Mouse (Mus musculus): ENCODE results near the gene Dcaf4. TPM values are rescaled to one million over a fixed set of nuclear protein-coding genes. Genes with fewer than 3 reads are reported as not detected.

Gene Dcaf4
- total RNA-seq, 2 experiments from 2014 or later, result 3.0 to 3.8 TPM

DNA sequence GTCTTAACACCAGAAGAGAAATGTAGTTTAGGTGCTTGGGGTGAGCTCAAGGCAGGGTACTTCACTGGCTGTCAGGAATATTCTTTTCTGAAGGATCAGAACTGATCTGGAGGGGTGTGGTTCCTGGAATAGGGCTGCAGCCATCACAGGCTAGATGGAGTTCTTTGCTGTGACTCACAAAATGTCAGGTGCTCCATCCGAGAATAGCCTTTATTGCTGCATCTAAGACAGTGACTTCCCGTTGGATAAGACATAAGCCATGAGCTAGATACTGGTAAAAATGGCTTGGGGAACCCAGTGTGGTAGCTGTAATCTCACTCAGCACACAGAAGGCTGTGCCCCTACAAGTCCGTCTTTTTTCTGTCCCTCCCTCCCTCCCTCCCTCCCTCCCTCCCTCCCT lies 13.9 kb downstream of the Dcaf4 start:
- ATAC-seq (replicated peaks; ENCODE audit: low FRiP score, poor library complexity, severe bottlenecking), result no peak

DNA sequence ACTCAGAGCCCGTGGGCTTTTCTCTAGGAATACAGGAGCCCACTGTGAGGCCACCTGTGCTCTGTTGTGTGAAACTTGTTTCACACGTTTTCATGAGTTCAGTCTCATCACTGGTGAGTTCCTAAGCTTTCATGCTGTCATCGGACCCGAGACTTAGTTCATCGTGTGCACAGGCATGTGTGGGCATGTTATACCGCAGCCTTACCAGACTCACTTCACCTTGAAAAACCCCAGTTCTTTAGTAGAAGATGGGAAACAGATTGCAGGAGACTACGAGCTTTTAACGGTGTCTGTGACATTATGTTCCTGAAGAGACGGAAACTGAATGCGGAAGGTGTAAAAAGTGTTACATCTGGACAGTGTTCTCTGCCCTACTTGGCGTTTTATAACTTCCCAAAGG lies 15.2 kb downstream of the Dcaf4 start:
- ATAC-seq (replicated peaks; ENCODE audit: low FRiP score, poor library complexity, severe bottlenecking), result no peak

DNA sequence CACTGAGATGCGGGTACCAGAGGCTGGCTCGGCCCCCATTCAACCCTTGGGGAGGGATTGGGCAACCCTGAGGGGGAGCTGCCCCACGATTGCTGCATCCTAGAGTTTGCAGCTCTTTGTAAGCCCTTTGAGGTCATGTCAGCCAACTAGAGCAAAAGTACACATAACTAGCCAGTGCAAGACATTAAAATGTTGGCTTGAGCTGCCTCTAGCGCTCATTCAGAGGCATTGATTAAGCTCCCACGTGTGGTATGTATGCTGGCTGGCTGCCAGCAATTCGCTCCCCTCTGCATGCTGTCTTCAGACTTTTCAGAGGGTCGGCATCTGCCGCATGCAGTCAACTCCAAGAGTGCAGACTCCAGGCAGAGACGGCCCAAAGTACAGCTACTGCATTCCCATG lies 15.8 kb downstream of the Dcaf4 start:
- no peak for ATAC-seq (replicated peaks; ENCODE audit: low FRiP score, poor library complexity, severe bottlenecking)

DNA sequence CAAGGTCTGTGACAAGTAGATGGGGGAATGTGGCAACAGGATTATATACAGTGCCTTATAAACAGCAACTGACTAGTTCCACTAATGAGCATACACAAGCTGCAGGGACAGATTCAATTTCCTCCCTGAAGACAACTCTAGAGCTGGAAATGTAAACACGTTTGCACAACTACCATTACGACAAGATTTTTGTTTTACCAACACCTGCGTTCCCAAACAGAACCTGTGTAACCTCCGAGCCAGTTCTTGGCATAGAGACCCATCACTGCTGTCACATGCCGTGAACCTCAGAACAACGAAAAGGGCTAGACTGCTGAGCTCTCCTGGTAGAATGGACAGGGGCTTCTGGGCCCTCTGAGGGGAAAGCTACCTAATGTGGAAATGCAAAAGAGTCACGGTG lies 23.7 kb downstream of the Dcaf4 start:
- ATAC-seq (replicated peaks; ENCODE audit: low FRiP score, poor library complexity, severe bottlenecking), result no peak

DNA sequence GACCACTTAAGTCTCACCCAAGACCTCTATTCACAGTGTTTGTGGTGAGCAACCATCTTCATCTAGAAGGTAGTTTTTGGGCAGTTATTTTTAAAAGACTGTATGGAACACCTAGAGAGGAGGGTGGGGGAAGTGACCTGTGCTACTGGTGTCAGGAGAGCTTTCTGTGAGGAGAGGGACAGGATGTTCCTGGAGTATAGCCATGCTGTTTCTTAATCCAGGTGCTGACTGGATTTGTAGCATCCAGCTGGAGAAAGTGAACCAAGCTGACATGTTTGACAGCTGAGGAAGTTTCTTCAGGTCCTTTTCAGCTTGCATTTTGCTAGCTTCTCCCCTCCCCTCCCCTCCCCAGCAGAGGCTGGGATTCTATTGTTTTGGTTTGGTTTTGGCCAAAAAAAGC lies 24.5 kb downstream of the Dcaf4 start:
- ATAC-seq (replicated peaks; ENCODE audit: low FRiP score, poor library complexity, severe bottlenecking), result no peak

DNA sequence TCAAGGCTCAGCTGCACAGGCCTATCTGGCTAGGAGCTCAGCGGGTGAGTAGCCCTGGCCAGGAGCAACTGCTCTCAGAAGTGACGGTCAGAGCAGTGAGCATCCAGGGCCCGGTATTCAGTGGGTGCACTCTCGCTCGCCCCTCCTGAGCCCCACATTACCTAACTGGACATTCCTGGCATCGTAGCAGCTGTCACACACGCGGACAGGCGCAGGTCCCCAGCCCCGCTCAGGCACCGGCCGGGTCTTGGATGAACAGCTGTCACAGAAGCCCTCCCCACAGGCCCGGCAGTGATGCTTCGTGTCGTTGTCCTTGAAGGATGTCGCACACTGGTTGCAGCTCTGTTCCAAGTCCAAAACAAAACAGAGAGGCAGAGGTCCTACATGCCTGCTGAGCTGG lies 31.0 kb downstream of the Dcaf4 start:
- no peak for ATAC-seq (replicated peaks; ENCODE audit: low FRiP score, poor library complexity, severe bottlenecking)

DNA sequence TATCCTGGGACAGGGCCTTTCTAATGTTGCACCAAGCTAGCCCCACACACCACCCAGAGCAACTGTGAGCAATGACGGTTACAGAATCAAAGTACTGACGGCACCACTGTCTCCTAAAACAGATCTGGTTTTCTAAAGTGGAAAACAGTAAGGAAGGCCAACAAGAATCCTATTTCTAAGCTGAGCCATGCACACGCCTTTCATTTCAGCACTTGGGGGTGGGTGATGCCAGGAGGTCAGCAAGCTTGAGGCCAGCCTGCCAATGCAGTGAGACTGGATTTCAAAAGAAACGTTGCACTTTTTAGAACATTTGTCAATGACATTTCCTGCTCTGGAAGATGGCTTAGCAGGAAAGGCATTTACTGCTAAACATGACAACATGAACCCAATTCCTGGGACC lies 33.5 kb downstream of the Dcaf4 start:
- no peak for ATAC-seq (replicated peaks; ENCODE audit: low FRiP score, poor library complexity, severe bottlenecking)

DNA sequence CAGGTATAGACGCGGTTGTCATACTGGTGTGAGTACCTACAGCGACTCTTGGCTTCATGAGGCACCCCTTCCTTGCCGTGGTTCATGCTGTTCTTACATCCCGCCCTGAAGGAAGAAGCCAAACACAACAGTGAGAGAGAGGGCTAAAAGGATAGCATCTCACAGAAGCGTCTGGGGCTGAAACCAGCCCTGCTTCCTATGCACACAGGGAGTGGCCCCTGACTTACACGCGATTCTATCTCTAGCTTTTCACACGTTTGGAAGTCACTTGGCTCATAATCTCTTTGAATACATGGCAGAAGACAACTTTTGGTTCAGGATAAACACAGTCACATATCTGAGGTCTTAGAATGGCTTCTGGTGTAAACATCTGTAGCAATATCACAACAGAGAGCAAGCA lies 35.3 kb downstream of the Dcaf4 start:
- ATAC-seq (replicated peaks; ENCODE audit: low FRiP score, poor library complexity, severe bottlenecking), result no peak

DNA sequence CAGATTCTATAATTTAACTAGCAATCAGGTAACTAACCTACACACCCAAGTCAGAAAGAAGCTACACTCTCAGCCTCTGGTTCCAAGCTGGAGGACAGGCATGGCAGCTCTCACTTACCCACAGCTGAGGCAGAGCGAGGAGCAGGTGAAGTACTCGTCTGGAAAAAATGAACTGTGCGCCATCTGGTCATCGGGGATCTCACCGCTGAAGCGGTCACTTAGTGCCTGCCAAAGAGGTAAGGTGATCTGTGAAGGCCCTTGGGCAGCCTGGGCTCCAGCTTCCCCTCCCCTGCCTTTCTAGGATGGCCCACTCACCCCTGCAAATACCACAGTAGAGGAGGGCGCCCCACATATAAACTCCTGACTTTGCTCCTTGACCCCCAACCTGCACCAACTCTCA lies 38.2 kb downstream of the Dcaf4 start:
- ATAC-seq (replicated peaks; ENCODE audit: low FRiP score, poor library complexity, severe bottlenecking), result no peak

DNA sequence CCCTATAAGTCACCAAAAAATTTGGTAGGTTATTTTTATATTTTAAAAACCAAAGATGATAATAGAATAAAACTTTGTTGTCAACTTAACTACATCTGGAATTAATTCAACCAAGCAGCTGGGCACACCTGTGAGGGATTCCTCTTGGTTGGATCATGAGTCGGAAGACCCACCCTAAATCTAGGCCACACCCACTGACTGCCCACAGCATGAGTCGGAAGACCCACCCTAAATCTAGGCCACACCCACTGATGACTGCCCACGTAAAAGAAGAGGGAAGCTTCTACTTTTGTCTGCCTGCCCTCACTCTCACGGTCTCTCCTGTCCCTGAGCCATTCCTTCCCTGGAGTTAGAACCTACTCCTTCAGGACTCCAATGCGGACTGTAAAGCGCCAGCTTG lies 39.9 kb downstream of the Dcaf4 start:
- no peak for ATAC-seq (replicated peaks; ENCODE audit: low FRiP score, poor library complexity, severe bottlenecking)

DNA sequence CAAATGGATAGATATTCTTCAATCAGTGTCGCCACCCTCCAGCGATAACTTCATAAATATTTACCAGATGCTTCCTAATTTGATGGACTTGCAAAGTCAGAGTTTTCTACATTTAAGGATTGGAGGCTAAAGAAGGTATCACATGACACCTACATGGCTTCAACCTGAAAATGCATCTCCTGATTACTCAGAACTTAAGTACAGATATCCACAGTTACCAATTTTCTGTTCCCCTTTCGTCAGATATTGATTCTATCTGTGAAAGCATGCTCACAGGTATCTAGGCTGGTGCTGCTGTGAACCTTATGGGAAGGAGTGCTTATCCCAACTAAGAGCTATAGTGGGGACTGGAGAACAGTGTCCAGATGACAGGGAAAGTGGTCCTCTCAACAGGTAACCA lies 42.3 kb downstream of the Dcaf4 start:
- ATAC-seq (replicated peaks; ENCODE audit: low FRiP score, poor library complexity, severe bottlenecking), result no peak

DNA sequence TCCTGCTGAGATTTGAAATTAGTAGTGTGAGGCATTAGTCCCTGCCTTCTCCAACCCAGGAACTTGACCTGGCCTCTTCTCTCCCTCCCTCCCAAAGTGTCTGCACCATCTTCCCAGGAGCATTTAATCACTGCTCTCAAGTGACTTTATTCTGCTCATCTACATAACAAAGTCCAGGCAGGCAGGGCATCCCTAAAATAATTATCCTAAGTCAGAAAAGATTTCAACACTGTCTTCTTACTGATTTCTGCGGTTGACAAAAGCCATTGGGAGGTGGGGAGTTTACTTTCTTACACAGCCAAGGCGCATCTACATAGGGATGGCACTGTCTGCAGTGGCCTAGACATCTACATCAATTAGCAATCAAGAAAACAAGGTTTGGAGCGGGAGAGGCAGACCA lies 49.6 kb downstream of the Dcaf4 start:
- no peak for ATAC-seq (replicated peaks; ENCODE audit: low FRiP score, poor library complexity, severe bottlenecking)

DNA sequence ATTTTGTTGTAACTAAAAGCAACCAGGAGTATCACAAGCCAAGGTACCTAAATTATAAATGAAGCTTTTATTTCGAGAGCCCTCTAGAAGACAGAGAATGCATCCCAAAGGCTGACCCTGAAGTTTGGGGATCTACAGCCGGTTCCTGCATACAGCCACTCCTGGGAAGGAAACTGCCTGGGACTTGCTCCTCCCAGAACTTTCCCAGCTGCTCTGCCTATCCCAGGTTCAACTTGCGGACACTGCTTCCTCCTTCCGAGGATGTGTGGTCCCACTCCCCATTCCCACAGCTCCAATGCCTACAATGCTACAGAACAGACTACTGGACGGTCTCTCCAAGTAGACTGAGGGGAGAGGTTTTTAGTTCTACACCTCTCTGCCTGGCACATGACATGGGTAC lies 52.5 kb downstream of the Dcaf4 start:
- no peak for ATAC-seq (replicated peaks; ENCODE audit: low FRiP score, poor library complexity, severe bottlenecking)

DNA sequence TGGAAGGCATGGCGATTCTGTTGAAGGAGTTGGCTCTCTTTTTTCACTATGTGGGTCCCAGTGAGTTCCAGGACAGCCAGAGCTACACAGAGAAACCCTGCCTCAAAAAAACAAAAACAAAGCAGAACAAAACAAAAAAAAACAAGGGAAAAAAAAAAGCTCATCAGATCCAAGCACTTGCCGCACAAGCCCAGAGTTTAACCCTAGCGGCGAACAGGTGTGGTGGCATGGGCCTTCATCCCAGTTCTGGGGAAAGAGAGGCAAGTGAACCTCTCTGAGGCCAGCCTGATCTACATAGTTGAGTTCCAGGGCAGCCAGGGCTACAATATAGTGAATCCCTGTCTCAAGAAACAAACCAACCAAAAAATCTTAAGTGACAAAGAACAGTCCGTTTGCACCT lies 57.2 kb downstream of the Dcaf4 start:
- ATAC-seq (replicated peaks; ENCODE audit: low FRiP score, poor library complexity, severe bottlenecking), result no peak

DNA sequence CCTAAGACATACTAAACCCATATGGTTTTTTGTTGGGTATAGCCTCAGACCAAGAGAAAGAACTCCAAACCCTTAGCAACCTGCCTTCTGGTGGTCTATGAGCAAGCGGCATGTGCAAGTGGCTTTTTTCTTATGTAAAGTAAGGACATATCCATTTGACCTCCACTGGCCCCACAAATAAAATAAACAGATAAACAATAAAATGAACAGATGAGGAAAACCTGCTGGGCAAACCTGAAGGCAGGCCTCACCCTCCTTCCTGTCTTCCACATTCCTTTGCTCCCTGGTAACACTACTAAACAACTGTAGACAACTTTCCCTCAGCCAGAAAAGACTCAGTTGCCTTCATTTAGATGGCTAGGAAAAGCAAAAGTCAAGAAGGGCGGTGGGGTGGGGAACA lies 58.1 kb downstream of the Dcaf4 start:
- no peak for ATAC-seq (replicated peaks; ENCODE audit: low FRiP score, poor library complexity, severe bottlenecking)

DNA sequence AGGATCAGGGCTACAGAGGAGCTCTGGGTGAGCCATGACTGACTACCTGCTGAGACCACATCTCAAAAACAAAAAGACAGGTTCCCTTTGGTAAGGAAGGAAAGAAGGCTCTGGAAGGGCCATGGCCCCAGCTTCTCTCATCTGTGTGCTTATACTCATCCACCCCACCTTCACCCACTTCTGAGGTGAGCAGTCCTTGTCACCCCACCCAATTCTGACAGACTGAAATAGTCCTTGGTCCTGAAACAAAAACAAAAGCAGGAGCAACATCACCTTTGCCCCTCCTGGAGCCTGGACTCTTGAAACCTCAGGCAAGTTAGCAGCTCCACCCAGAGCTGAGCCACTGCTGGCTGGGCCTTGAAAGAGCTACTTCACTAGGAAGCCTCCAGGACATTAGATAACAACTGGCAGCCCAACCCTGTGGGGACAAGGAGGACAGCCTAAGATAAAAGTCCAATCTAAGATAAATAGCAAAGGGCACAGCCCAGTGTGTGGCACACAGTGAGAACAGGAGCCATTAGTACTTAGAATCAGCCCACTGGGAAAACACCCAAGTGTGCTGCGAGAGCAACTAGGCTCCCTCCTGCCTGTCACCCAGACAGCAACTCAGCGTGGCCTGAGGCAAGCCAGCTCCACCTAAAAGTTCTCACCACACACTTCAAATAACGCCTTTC lies 58.8 kb downstream of the Dcaf4 start:
- ATAC-seq (replicated peaks; ENCODE audit: low FRiP score, poor library complexity, severe bottlenecking), result peak; percentile 94

DNA sequence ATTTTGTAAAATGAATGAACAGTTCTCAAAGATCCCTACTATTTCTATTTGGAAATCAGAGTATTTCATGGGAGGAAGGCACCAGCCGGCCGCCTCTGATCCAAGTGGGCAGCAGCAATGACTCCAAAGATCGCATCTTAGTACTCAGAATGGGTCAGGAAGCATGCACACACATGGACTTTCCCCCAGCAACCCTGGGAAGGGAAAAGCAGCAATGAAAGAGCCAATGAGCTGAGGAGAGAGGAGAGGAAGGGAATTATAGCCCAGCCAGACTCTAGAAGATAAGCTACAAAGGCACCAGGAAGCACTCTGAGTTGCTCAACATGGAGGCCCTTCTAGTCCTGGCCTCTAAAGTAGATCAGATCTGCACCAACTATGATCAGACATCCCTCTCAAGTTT lies 60.0 kb downstream of the Dcaf4 start:
- ATAC-seq (replicated peaks; ENCODE audit: low FRiP score, poor library complexity, severe bottlenecking), result no peak

DNA sequence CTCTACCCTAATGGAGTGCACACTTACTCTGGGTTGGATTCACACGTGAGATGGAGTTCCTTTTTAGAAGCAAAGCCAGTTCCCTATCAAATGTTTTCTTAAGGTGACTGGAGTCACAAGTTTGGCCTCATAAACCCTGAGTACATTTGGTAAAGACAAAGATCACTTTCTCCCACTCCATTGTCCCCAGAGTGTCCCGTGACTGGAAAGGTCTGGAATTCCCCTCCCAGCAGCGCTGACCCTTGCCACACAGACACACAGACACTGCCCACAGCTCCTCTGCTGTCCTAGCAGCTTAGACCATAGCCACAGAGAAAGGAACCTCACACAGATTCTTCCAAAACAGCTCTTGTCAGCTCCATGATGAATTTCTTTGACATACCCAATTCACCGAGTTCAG lies 61.8 kb downstream of the Dcaf4 start:
- no peak for ATAC-seq (replicated peaks; ENCODE audit: low FRiP score, poor library complexity, severe bottlenecking)

DNA sequence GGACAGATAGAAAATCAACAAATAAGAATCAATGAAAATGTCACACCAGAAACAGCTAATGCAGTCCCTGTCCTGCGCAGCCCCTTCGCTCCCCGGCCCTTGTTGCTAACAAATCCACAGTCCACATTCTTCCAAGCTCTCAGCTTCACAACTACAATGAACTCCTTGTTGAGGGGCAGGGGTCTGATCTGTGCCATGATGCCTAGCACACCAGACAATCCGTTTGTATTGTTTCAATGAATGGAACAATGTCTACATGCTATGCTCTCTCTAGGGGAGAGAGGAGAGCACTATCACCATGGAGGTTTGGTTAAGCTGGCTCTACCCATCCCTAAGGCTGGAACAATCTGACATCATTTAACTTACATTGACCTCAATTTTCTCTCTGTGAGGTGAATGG lies 62.5 kb downstream of the Dcaf4 start:
- no peak for ATAC-seq (replicated peaks; ENCODE audit: low FRiP score, poor library complexity, severe bottlenecking)

DNA sequence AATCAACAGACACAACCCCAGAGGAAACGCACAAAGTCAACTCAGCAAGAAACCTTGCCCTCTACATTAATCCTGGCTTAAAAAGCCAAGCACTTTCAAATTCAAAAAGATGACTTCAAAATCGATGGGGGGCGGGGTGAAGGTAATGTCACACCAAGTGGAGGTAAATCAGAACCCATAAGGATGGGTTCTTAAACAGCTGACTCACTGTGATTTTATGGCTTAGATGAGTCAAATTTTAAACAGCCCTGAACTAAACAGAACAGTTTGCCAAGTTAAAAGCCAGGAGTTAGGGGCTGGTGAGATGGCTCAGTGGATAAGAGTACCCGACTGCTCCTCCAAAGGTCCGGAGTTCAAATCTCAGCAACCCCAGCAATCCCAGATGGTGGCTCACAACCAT lies 66.4 kb downstream of the Dcaf4 start:
- no peak for ATAC-seq (replicated peaks; ENCODE audit: low FRiP score, poor library complexity, severe bottlenecking)

Data from erythroid progenitor cell, adult 5-6 weeks (primary cell).